In the genomic region with DNA sequence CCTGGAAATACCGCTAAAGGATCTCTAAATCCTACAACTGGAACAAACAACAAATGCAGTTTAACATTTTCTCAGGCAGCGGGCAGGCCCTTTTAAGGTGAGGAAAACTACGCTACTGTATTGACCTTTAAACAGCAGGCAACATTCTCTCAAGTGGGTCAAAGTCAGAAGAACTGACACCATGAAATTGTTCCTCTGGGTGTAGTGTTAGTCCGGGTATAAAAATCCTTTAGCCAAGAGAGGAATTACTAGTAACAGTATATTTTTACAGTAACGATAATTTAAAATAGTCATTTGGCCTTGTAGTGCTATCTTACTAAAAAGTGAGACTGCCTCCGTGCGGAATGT, we compare ENCODE assay signal across 8 mouse cellular contexts. TPM values are rescaled to one million over a fixed set of nuclear protein-coding genes. Genes with fewer than 3 reads are reported as not detected.
DNase-seq lines count a peak whose midpoint lies in the region; ATAC-seq and TF ChIP-seq lines count a peak whose summit lies in the region.

No protein-coding gene starts in this region.

- WGBS in hindbrain, embryonic 10.5 days: 9% methylated on average over 7 of the region's 7 CpGs
- WGBS in liver, postnatal 0 days (ENCODE audit: insufficient replicate concordance): 14% methylated on average over 7 of the region's 7 CpGs

- TF ChIP-seq CTCF in ES-Bruce4 (IDR thresholded peaks at IDR 0.05; ENCODE audit: low read depth, low read length): no peak
- TF ChIP-seq CTCF in liver, postnatal 0 days (IDR thresholded peaks at IDR 0.05; ENCODE audit: low read depth): 0 out of 2 replicates have a peak, but pooled peaks have one; percentile 12

- H3K27me3 ChIP-seq in ES-Bruce4 (ENCODE audit: control insufficient read depth, insufficient read depth, low read length, poor library complexity, severe bottlenecking): no peaks in the 10 kb centered on the region
- H3K27me3 ChIP-seq in hindbrain, embryonic 10.5 days (ENCODE audit: insufficient read depth, poor library complexity, severe bottlenecking): no peaks in the 10 kb centered on the region
- H3K27me3 ChIP-seq in liver, postnatal 0 days (ENCODE audit: insufficient read depth, low read length): no peaks in the 10 kb centered on the region

- no peak for TF ChIP-seq POLR2A in ES-Bruce4 (IDR thresholded peaks at IDR 0.05; ENCODE audit: insufficient read depth, low read length)

- no peak for TF ChIP-seq EP300 in ES-Bruce4 (IDR thresholded peaks at IDR 0.05; ENCODE audit: insufficient read depth, low read depth, low read length)
- no peak for TF ChIP-seq EP300 in liver, postnatal 0 days (IDR thresholded peaks at IDR 0.05; ENCODE audit: low read depth)

- ATAC-seq in liver, postnatal 0 days: peak; percentile 28

- peaks cover 20% of the 10 kb centered on the region for H3K36me3 ChIP-seq in ES-Bruce4 (ENCODE audit: control insufficient read depth, insufficient read depth, low read length, poor library complexity, severe bottlenecking)
- H3K36me3 ChIP-seq in hindbrain, embryonic 10.5 days: peaks cover 40% of the 10 kb centered on the region
- H3K36me3 ChIP-seq in liver, postnatal 0 days (replicated peaks; ENCODE audit: insufficient read depth, low read length): peaks cover 28% of the 10 kb centered on the region

- DNase-seq in adrenal gland, postnatal 14 days: peak; percentile 17
- DNase-seq in adrenal gland, postnatal 4 days (ENCODE audit: low spot score in 2 of 2): no peak
- peak; percentile 11 for DNase-seq in hindbrain, embryonic 10.5 days (ENCODE audit: low spot score)
- DNase-seq in liver, postnatal 0 days: peak; percentile 20
- no peak for DNase-seq in retina, postnatal 1 day
- no peak for DNase-seq in left cerebral cortex, postnatal 36 days (ENCODE audit: low spot score in 2 of 2)
- no peak for DNase-seq in urinary bladder, adult 2 months (ENCODE audit: low spot score)

- peak overlapping the region; percentile 92 for H3K27ac ChIP-seq in ES-Bruce4 (ENCODE audit: insufficient read depth, low read length)
- peak overlapping the region; percentile 99 for H3K27ac ChIP-seq in hindbrain, embryonic 10.5 days
- peak overlapping the region; percentile 97 for H3K27ac ChIP-seq in liver, postnatal 0 days (ENCODE audit: low read depth)

- no peaks in the 10 kb centered on the region for H3K9me3 ChIP-seq in ES-Bruce4 (replicated peaks; ENCODE audit: control insufficient read depth, insufficient read depth, low read length, poor library complexity, severe bottlenecking)
- no peaks in the 10 kb centered on the region for H3K9me3 ChIP-seq in hindbrain, embryonic 10.5 days
- H3K9me3 ChIP-seq in liver, postnatal 0 days (ENCODE audit: low read length): no peaks in the 10 kb centered on the region

- no peaks in the 10 kb centered on the region for H3K4me1 ChIP-seq in ES-Bruce4 (ENCODE audit: control insufficient read depth, insufficient read depth, low read length)
- peaks cover 13% of the 10 kb centered on the region for H3K4me1 ChIP-seq in hindbrain, embryonic 10.5 days (replicated peaks)
- H3K4me1 ChIP-seq in liver, postnatal 0 days (ENCODE audit: insufficient read depth): peaks cover 10% of the 10 kb centered on the region

- peak overlapping the region; percentile 70 for H3K4me2 ChIP-seq in liver, postnatal 0 days (ENCODE audit: low read depth, low read length)

- peak overlapping the region; percentile 45; the same call in 1 of the 2 replicates for H3K9ac ChIP-seq in ES-Bruce4 (ENCODE audit: low read depth, poor library complexity, severe bottlenecking)
- peak overlapping the region; percentile 98 for H3K9ac ChIP-seq in liver, postnatal 0 days (replicated peaks)

- no peak overlapping the region for H3K4me3 ChIP-seq in ES-Bruce4 (ENCODE audit: low read depth, low read length)
- peak overlapping the region; percentile 72 for H3K4me3 ChIP-seq in hindbrain, embryonic 10.5 days
- H3K4me3 ChIP-seq in liver, postnatal 0 days (ENCODE audit: low read depth, low read length): peak overlapping the region; percentile 90

- intact Hi-C loops in left cerebral cortex, postnatal 36 days (cut with DNase I): loop anchor here (2.0 kb wide), 1 partner anchor 45 kb away; no protein-coding TSS in a partner anchor

RNA-seq across cellular contexts. Expression of a gene that starts 24.4 kb away (rescaled TPM):
- 12.0 and 14.2 TPM in 2 replicates for total RNA-seq in adrenal gland, postnatal 14 days (2021)
- total RNA-seq in adrenal gland, postnatal 4 days (2021): 10 to 100 TPM; 20.1 to 21.8 TPM
- polyA plus RNA-seq in ES-Bruce4 (2011; ENCODE audit: insufficient read depth, insufficient read length, low read depth, missing spikeins): 185 and 189 TPM in 2 replicates
- 72.8 and 93.0 TPM in 2 replicates for polyA plus RNA-seq in hindbrain, embryonic 10.5 days (2016; fragmentation: Nextera tagmentation; extraction: Ambion mirVana)
- polyA plus RNA-seq in liver, postnatal 0 days (2015; fragmentation: Nextera tagmentation; extraction: Ambion mirVana): 45.8 and 48.5 TPM in 2 replicates
- total RNA-seq in left cerebral cortex, postnatal 36 days (2021): under 1 TPM; 0.39 to 0.62 TPM
- 1.6 TPM in 2 replicates for polyA plus RNA-seq in urinary bladder, adult 2 months (2012; rRNA removed)

RNA-seq across cellular contexts. Expression of a gene that starts 24.5 kb away (rescaled TPM):
- total RNA-seq in adrenal gland, postnatal 14 days (2021): 4.0 and 6.4 TPM in 2 replicates
- total RNA-seq in adrenal gland, postnatal 4 days (2021): 10 to 100 TPM; 10.5 to 10.7 TPM
- polyA plus RNA-seq in ES-Bruce4 (2011; ENCODE audit: insufficient read depth, insufficient read length, low read depth, missing spikeins): 45.3 and 53.0 TPM in 2 replicates
- 36.8 and 40.1 TPM in 2 replicates for polyA plus RNA-seq in hindbrain, embryonic 10.5 days (2016; fragmentation: Nextera tagmentation; extraction: Ambion mirVana)
- polyA plus RNA-seq in liver, postnatal 0 days (2015; fragmentation: Nextera tagmentation; extraction: Ambion mirVana): 14.3 and 16.5 TPM in 2 replicates
- 1 to 10 TPM; 1.6 to 1.7 TPM for total RNA-seq in left cerebral cortex, postnatal 36 days (2021)
- 2.5 and 3.6 TPM in 2 replicates for polyA plus RNA-seq in urinary bladder, adult 2 months (2012; rRNA removed)

RNA-seq across cellular contexts. Expression of a gene that starts 46.2 kb away (rescaled TPM):
- 237 and 265 TPM in 2 replicates for total RNA-seq in adrenal gland, postnatal 14 days (2021)
- total RNA-seq in adrenal gland, postnatal 4 days (2021): 100 to 1,000 TPM; 125 to 144 TPM
- 50.6 and 52.6 TPM in 2 replicates for polyA plus RNA-seq in ES-Bruce4 (2011; ENCODE audit: insufficient read depth, insufficient read length, low read depth, missing spikeins)
- polyA plus RNA-seq in hindbrain, embryonic 10.5 days (2016; fragmentation: Nextera tagmentation; extraction: Ambion mirVana): 52.2 and 52.9 TPM in 2 replicates
- 146 and 149 TPM in 2 replicates for polyA plus RNA-seq in liver, postnatal 0 days (2015; fragmentation: Nextera tagmentation; extraction: Ambion mirVana)
- total RNA-seq in left cerebral cortex, postnatal 36 days (2021): 100 to 1,000 TPM; 168 to 175 TPM
- 133 and 134 TPM in 2 replicates for polyA plus RNA-seq in urinary bladder, adult 2 months (2012; rRNA removed)

RNA-seq across cellular contexts. Expression of a gene that starts 46.3 kb away (rescaled TPM):
- 0.98 and 1.4 TPM in 2 replicates for total RNA-seq in adrenal gland, postnatal 14 days (2021)
- total RNA-seq in adrenal gland, postnatal 4 days (2021): under 1 TPM; 0.54 to 0.62 TPM
- 1.8 and 2.4 TPM in 2 replicates for polyA plus RNA-seq in ES-Bruce4 (2011; ENCODE audit: insufficient read depth, insufficient read length, low read depth, missing spikeins)
- polyA plus RNA-seq in hindbrain, embryonic 10.5 days (2016; fragmentation: Nextera tagmentation; extraction: Ambion mirVana): 0.35 and 0.78 TPM in 2 replicates
- polyA plus RNA-seq in liver, postnatal 0 days (2015; fragmentation: Nextera tagmentation; extraction: Ambion mirVana): 0.18 and 0.29 TPM in 2 replicates
- total RNA-seq in left cerebral cortex, postnatal 36 days (2021): under 1 TPM; 0.48 to 0.91 TPM
- polyA plus RNA-seq in urinary bladder, adult 2 months (2012; rRNA removed): 3.1 TPM in 2 replicates

Comparison
In these comparisons a context has a peak if more than half of its experiments do, and no peak if none do; other contexts are left out.
1. DNase-seq: peak in adrenal gland, postnatal 14 days (single experiment), hindbrain, embryonic 10.5 days (single experiment) and liver, postnatal 0 days (single experiment); none in adrenal gland, postnatal 4 days (0 of 2), retina, postnatal 1 day (single experiment), left cerebral cortex, postnatal 36 days (0 of 2) and urinary bladder, adult 2 months (single experiment).
2. RNA of a gene that starts 24.4 kb away (polyA plus RNA-seq): 185 to 189 TPM in ES-Bruce4, 72.8 to 93.0 TPM in hindbrain, embryonic 10.5 days and 45.8 to 48.5 TPM in liver, postnatal 0 days; 1.6 TPM in urinary bladder, adult 2 months; every median in the first group is over 10 times any median in the second.
3. Peak in every context shown above with its lines, with median percentiles within 50 percentile points of each other: H3K27ac ChIP-seq.